Mouse (Mus musculus) limb, embryonic 14.5 days (tissue): ENCODE data around the gene Slc35b2. TPM values are rescaled to one million over a fixed set of nuclear protein-coding genes. Genes with fewer than 3 reads are reported as not detected.

ENCODE experiments used
- ATAC-seq: fragments of 200-750 bp; cut with Nextera tagmentation; 2 replicates; pipeline ENCODE4 v1.8.0; 2017; ENCODE audit warnings: low read depth, moderate number of reproducible peaks, moderate TSS enrichment; ENCODE audit not compliant: low FRiP score
- DNase-seq: peaks from one replicate; pipeline ENCODE4 v3.0.0-alpha.2; 2015; ENCODE audit warnings: low spot score
- H3K27ac ChIP-seq: fragments of 300-500 bp; sonication (generic); replicated peaks from 2 replicates; pipeline ENCODE4 v1.5.1; 2014; ENCODE audit warnings: low read depth, mild to moderate bottlenecking, low read length, moderate library complexity, mixed read lengths
- H3K27me3 ChIP-seq: fragments of 300-500 bp; sonication (generic); 2 replicates; pipeline ENCODE4 v1.6.1; 2014; ENCODE audit warnings: low read length, mixed read lengths; ENCODE audit not compliant: control insufficient read depth, insufficient read depth
- H3K36me3 ChIP-seq: fragments of 300-500 bp; sonication (generic); 2 replicates; pipeline ENCODE4 v1.6.1; 2014; ENCODE audit warnings: mild to moderate bottlenecking, low read length, moderate library complexity, mixed read lengths; ENCODE audit not compliant: control insufficient read depth, insufficient read depth
- H3K4me1 ChIP-seq: fragments of 300-500 bp; sonication (generic); 2 replicates; pipeline ENCODE4 v1.6.1; 2014; ENCODE audit warnings: antibody characterized with exemption, low read length, mixed read lengths; ENCODE audit not compliant: control insufficient read depth, insufficient read depth
- H3K4me2 ChIP-seq: fragments of 300-500 bp; sonication (generic); replicated peaks from 2 replicates; pipeline ENCODE4 v1.6.1; 2014; ENCODE audit warnings: low read depth, mild to moderate bottlenecking, low read length, moderate library complexity; ENCODE audit not compliant: severe bottlenecking
- H3K4me3 ChIP-seq: fragments of 300-500 bp; sonication (generic); replicated peaks from 2 replicates; pipeline ENCODE4 v1.5.1; 2014; ENCODE audit warnings: low read length
- H3K9ac ChIP-seq: fragments of 300-500 bp; sonication (generic); 2 replicates; pipeline ENCODE4 v1.6.1; 2014; ENCODE audit warnings: mild to moderate bottlenecking, low read depth, low read length, moderate library complexity; ENCODE audit not compliant: severe bottlenecking
- H3K9me3 ChIP-seq: fragments of 300-500 bp; sonication (generic); 2 replicates; pipeline ENCODE4 v1.6.1; 2016; ENCODE audit warnings: low read length; ENCODE audit not compliant: control insufficient read depth
- POLR2A ChIP-seq: fragments of 200-500 bp; IDR thresholded peaks from 2 replicates; pipeline ENCODE4 v1.8.0; 2012; ENCODE audit warnings: inconsistent platforms, mild to moderate bottlenecking, moderate library complexity, borderline replicate concordance; ENCODE audit not compliant: insufficient read depth, insufficient read length; ENCODE audit errors: extremely low read depth
- WGBS: fragments of 180-500 bp; shearing (Covaris S2); extraction: QIAGEN DNeasy Blood & Tissue Kit; methylation state at CpG from one replicate; pipeline ENCODE4 v1.1.7; 2014; 5-methylcytosine and 5-hydroxymethylcytosine counted together
- polyA plus RNA-seq, 2 experiments: library from polyadenylated mRNA; depleted of rRNA in 1 of 2; stranded (reverse) in 1 of 2; unstranded in 1 of 2; fragments of >200 nt; fragmentation: Nextera tagmentation in 1 of 2; extraction: Ambion mirVana in 1 of 2; gene quantifications; 2 replicates each; pipeline versions ENCODE4 v1.2.1 to v1.2.3; 2012 to 2014

Slc35b2 gene
- polyA plus RNA-seq, 2 experiments: 96.9 to 138 TPM

DNA sequence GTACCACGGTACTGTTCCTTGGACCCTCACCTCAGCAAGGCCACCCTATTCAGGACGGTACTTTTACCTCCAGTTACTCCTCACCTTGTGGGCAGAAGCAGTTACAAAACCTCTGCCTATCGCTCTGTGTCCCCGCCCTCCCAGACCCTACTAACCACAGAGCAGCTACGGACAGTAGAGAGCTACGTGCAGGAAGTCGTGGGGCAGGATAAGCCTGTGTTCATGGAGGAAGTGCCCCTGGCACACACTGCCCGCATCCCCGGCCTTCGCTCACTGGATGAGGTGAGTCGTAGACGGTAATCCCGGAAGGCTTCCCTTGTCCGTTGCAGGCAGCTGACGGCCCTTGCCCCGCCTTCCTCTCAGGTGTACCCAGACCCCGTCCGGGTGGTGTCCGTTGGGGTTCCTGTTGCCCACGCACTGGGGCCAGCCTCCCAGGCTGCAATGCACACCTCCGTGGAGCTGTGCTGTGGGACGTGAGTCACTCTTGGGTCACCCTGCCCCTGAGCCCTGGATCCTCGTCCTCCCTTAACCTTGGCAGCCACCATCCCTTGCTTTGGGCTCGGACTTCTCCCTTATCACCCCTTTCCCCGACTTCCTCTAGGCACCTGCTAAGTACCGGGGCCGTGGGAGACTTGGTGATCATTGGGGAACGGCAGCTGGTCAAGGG is 46.0 kb upstream of the Slc35b2 start:
- Histone ChIP-seq H3K27me3 (no peaks in the 10 kb centered on the region), H3K4me3 (no peak overlapping the region), H3K36me3 (peaks cover 42% of the 10 kb centered on the region), H3K4me2 (no peak overlapping the region), H3K27ac (no peak overlapping the region), H3K4me1 (no peaks in the 10 kb centered on the region), H3K9me3 (no peaks in the 10 kb centered on the region), H3K9ac (no peak overlapping the region)
- DNase-seq (no peak), ATAC-seq (no peak)
- no peak for TF ChIP-seq POLR2A
- 92% methylated on average over 28 of the region's 28 CpGs for WGBS

DNA sequence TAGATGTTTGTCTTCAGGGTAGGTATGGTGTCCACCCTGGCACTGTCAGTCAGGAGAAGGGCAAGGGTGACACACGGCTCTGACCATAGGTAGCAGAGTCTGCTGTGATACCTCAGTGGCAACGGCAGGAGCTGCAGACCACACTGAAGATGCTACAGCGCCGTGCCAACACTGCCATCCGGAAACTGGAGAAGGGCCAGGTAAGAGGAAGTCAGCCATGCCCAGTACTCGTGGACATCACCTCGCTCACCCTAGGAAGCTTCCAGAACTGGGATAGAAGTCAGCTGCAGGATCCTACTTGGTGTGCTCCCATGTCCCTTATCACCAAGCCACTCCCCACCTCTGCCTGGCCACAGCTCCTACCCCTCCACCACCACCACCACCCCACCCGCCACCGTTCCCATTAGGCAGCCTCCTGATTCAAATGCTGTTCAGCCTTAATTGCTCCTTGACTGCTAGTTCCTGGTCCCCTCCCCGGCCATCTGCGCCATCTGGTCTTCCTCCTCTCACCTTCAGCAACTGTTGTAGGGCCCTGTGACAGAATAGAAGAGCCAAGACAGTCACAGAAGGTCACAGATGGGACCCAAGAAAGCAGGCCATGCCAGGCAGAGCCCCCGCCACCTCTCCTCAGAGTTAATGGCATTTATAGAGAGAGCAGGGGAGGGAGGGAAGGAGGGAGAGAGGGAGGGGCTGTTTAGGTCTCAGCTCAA is 44.8 kb upstream of the Slc35b2 start:
- Histone ChIP-seq H3K27me3 (no peaks in the 10 kb centered on the region), H3K9me3 (no peaks in the 10 kb centered on the region), H3K4me2 (no peak overlapping the region), H3K27ac (no peak overlapping the region), H3K36me3 (peaks cover 42% of the 10 kb centered on the region), H3K4me3 (no peak overlapping the region), H3K4me1 (peaks cover 5% of the 10 kb centered on the region; the same call in 1 of the 2 replicates), H3K9ac (no peak overlapping the region)
- no peak for DNase-seq
- TF ChIP-seq POLR2A: no peak
- 67% methylated on average over 12 of the region's 12 CpGs for WGBS
- no peak for ATAC-seq

DNA sequence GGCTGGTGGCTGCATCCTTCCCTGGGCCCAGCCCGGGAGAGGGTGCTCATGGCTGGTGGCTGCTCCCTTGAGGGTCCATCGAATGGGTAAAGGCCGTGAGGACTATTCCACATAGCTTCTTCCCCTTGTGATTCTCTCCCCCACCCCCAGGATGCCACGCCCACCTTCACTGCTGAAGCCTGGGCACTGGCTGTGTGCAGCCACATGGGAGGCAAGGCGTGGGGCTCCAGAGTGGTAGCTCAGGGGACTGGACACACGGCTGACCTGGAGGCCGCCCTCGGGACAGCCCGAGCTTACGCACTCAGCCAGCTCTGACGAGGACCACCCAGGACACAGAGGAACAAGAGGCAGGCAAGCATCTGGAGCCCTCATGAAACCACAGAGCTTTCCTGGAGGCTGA is 43.5 kb upstream of the Slc35b2 start:
- Histone ChIP-seq H3K27ac (no peak overlapping the region), H3K4me1 (peaks cover 5% of the 10 kb centered on the region; the same call in 1 of the 2 replicates), H3K9ac (no peak overlapping the region), H3K9me3 (no peaks in the 10 kb centered on the region), H3K27me3 (no peaks in the 10 kb centered on the region), H3K4me2 (no peak overlapping the region), H3K4me3 (no peak overlapping the region), H3K36me3 (peaks cover 42% of the 10 kb centered on the region)
- WGBS: 56% methylated on average over 11 of the region's 11 CpGs
- TF ChIP-seq POLR2A: no peak
- DNase-seq (no peak), ATAC-seq (no peak)

DNA sequence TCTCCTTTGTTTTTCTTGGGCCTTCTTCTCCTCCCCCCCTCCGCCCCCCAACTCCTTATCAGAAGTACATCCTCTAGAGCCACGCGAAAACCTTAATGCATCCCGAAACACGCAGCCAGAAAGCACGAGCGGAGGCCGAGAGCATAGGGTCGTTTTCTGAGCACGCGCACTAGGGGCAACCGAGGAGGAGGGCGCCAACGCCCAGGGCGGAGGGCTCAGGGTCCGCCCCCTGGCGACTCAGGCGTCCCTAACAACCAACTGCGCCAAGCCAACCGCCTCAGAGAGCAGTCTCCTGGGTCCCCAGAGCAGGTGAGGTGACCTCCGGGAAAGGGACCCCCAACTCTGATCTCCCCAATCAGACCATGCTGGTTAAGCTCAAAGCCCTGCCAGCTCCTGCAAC is 40.4 kb upstream of the Slc35b2 start, which contains the start of gene Tcte1:
TSS of gene Tcte1 (plus strand) at position 172 of the 400 bp plus-strand sequence.
- DNase-seq: peak; percentile 71
- peak; percentile 77 for ATAC-seq

DNA sequence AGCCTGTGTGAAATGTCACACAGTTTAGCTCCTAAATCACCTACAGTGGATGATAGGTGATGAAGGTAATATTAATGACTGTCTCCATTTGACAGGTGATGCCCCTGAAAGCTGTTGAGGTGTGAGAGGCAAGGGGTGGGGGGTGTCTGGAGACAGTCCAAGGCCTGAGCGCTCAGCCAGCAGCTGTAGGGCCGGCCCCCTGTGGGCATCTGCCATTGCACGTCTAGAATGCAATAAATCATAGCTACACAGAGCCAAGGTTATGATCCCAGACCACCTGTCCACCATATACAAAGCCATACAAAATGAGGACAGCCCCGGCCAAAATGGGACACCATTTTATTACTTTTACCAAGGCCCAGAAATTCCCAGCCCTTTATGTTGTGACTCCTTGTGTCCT is 38.7 kb upstream of the Slc35b2 start:
- Histone ChIP-seq H3K36me3 (peaks cover 8% of the 10 kb centered on the region), H3K27ac (no peak overlapping the region), H3K9me3 (no peaks in the 10 kb centered on the region), H3K9ac (no peak overlapping the region), H3K4me3 (no peak overlapping the region), H3K4me1 (peaks cover 5% of the 10 kb centered on the region; the same call in 1 of the 2 replicates), H3K27me3 (peaks cover 9% of the 10 kb centered on the region), H3K4me2 (no peak overlapping the region)
- DNase-seq (no peak), ATAC-seq (no peak)
- WGBS: 27% methylated on average over 4 of the region's 4 CpGs
- TF ChIP-seq POLR2A: no peak

More for the DNA sequence above, 40.4 kb upstream of the Slc35b2 start, which contains the start of gene Tcte1:
- Histone ChIP-seq H3K27ac (no peak within 1 kb of the TSS), H3K4me1 (peaks cover 5% of the 10 kb centered on the region; the same call in 1 of the 2 replicates), H3K27me3 (no peaks in the 10 kb centered on the region), H3K9ac (peak within 1 kb of the TSS; percentile 55), H3K36me3 (peaks cover 25% of the 10 kb centered on the region), H3K9me3 (no peaks in the 10 kb centered on the region), H3K4me3 (peak within 1 kb of the TSS; percentile 35), H3K4me2 (peak within 1 kb of the TSS; percentile 69)
- WGBS: under 1% methylated on average over 20 of the region's 21 CpGs
- no peak for TF ChIP-seq POLR2A
